8 mouse cellular contexts compared by ENCODE assay signal in the genomic region with DNA sequence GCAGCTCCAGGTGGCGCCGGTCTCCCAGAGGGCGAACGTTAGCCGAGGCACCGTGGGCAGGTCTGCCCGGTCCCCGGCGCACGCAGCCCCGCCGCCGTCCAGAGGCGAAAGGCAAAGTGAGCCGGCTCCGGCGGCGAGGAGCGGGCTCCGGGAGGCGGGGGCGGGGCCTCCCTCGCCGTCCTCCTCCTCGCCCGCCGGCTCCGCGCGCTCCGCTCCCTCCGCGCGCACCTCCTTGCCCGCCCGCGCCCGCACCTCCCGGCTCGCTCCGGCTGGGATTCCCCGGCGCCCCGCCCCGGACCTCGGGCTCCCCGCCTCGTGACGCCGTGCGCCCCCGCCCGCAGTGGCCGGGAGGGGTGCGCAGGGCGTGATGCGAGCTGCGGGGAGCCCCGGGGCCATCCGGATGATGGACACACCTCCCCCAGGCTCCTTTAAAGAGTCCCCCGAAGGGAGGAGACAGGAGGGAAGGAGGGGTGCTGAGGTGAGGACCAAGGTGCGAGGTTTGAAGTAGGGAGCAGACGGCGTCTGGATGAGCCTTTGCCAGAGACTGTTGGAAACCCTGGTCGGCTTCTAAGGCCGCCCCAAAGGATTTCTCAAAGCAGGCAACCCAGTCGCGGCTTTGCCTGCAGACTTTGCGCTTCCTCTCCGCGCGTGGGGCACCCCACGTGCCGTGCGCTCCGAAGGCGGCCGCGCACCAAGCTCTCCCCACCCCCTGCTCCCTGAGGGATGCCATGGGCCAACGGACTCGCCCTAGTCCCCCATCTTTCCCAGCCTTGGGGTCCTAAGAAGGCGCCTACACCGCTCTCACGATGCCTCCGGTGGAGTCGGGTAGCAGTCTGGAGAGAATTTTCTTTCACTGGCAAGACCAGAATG. TPM values are rescaled to one million over a fixed set of nuclear protein-coding genes. Genes with fewer than 3 reads are reported as not detected.
A peak's percentile ranks its signal among the peaks of the same experiment; 100 is the strongest.
DNase-seq lines count a peak whose midpoint lies in the region.

Gene Kcng3 (minus strand): TSS at position 113 of the 870 bp plus-strand sequence.

- intact Hi-C loops in heart, postnatal 10 days (cut with DNase I), result loop anchor here (2.0 to 10.0 kb wide), 4 partner anchors 101 to 607 kb away; no protein-coding TSS in a partner anchor

- peak; percentile 72 for DNase-seq in CD4-positive helper T cell, adult 2 months (ENCODE audit: low read depth, low spot score)
- peak; percentile 57 for DNase-seq in ES-CJ7 (ENCODE audit: low read depth, low spot score)
- DNase-seq in embryonic facial prominence, embryonic 10.5 days (ENCODE audit: low spot score), result peak; percentile 63
- peak; percentile 12 to 27 for DNase-seq in heart, postnatal 10 days
- DNase-seq in layer of hippocampus, postnatal 25 days (ENCODE audit: extremely low spot score in 1 of 2, low spot score in 1 of 2), result peak; percentile 18 to 46
- peak; percentile 23 to 52 for DNase-seq in lung, postnatal 4 days
- peak; percentile 61 for DNase-seq in right cerebral cortex, adult 18-20 months
- DNase-seq in MN1 (ENCODE audit: low spot score), result no peak

- peak within 1 kb of the TSS; percentile 64 for H3K4me3 ChIP-seq in embryonic facial prominence, embryonic 10.5 days

- peak within 1 kb of the TSS; percentile 63; the same call in 1 of the 2 replicates for H3K27ac ChIP-seq in embryonic facial prominence, embryonic 10.5 days (replicated peaks)

- H3K27me3 ChIP-seq in embryonic facial prominence, embryonic 10.5 days (replicated peaks; ENCODE audit: low read depth, poor library complexity, severe bottlenecking), result peaks cover 89% of the 10 kb centered on the region

- peaks cover 28% of the 10 kb centered on the region for H3K4me1 ChIP-seq in embryonic facial prominence, embryonic 10.5 days

- WGBS in embryonic facial prominence, embryonic 10.5 days, result under 1% methylated on average over 85 of the region's 86 CpGs

- no peaks in the 10 kb centered on the region for H3K9me3 ChIP-seq in embryonic facial prominence, embryonic 10.5 days

- H3K36me3 ChIP-seq in embryonic facial prominence, embryonic 10.5 days (replicated peaks), result no peaks in the 10 kb centered on the region

RNA-seq across cellular contexts. Expression of gene Kcng3, which starts in this region (rescaled TPM):
- polyA plus RNA-seq in embryonic facial prominence, embryonic 10.5 days (2016; fragmentation: Nextera tagmentation; extraction: Ambion mirVana), result not detected in 2 replicates
- total RNA-seq in heart, postnatal 10 days (2021), result not detected
- 1 to 10 TPM; 6.9 to 9.4 TPM for total RNA-seq in layer of hippocampus, postnatal 25 days (2021)

Comparison
In these comparisons a context has a peak if more than half of its experiments do, and no peak if none do; other contexts are left out.
1. RNA of gene Kcng3 (total RNA-seq): 6.9 to 9.4 TPM in layer of hippocampus, postnatal 25 days; not detected in heart, postnatal 10 days; every median in the first group is over 4 times any median in the second.
2. Peak in DNase-seq, H3K4me3 ChIP-seq and H3K27ac ChIP-seq in embryonic facial prominence, embryonic 10.5 days; RNA of the gene not detected or under 1 TPM.
3. Peak in DNase-seq in heart, postnatal 10 days; RNA of the gene not detected or under 1 TPM.